Mouse (Mus musculus): ENCODE data around the gene Sez6.

The Sez6 gene

GRCm38 (mm10) chr11:77947860-77948259 is 17.3 kb downstream of the Sez6 start:
- no peak for DNase-seq (ENCODE audit: low spot score in 2 of 2)

- no peak for DNase-seq (ENCODE audit: low spot score in 2 of 2)
Observed at GRCm38 (mm10) chr11:77950125-77950685, 19.6 kb downstream of the Sez6 start.

GRCm38 (mm10) chr11:77950797-77951228 is 20.2 kb downstream of the Sez6 start:
- peak in 1 of 2 experiments; percentile 52 for DNase-seq (ENCODE audit: low spot score in 2 of 2)

- no peak for DNase-seq (ENCODE audit: low spot score in 2 of 2)
Observed at GRCm38 (mm10) chr11:77953671-77954070, 23.1 kb downstream of the Sez6 start.

GRCm38 (mm10) chr11:77956428-77956827 is 25.8 kb downstream of the Sez6 start:
- no peak for DNase-seq (ENCODE audit: low spot score in 2 of 2)

GRCm38 (mm10) chr11:77958268-77958667 is 27.7 kb downstream of the Sez6 start:
- no peak for DNase-seq (ENCODE audit: low spot score in 2 of 2)

GRCm38 (mm10) chr11:77958932-77959331 is 28.3 kb downstream of the Sez6 start:
- DNase-seq (ENCODE audit: low spot score in 2 of 2), result no peak

GRCm38 (mm10) chr11:77960199-77960598 is 29.6 kb downstream of the Sez6 start:
- DNase-seq (ENCODE audit: low spot score in 2 of 2), result peak; percentile 75 to 80

GRCm38 (mm10) chr11:77960898-77961297 is 30.3 kb downstream of the Sez6 start:
- DNase-seq (ENCODE audit: low spot score in 2 of 2), result no peak

- DNase-seq (ENCODE audit: low spot score in 2 of 2), result no peak
Observed at GRCm38 (mm10) chr11:77962946-77963345, 32.3 kb downstream of the Sez6 start.

- no peak for DNase-seq (ENCODE audit: low spot score in 2 of 2)
Observed at GRCm38 (mm10) chr11:77964415-77965095, 34.0 kb downstream of the Sez6 start.

- DNase-seq (ENCODE audit: low spot score in 2 of 2), result peak; percentile 84 to 91
Observed at GRCm38 (mm10) chr11:77965101-77966036, 34.8 kb downstream of the Sez6 start.

- no peak for DNase-seq (ENCODE audit: low spot score in 2 of 2)
Observed at GRCm38 (mm10) chr11:77966037-77966391, 35.4 kb downstream of the Sez6 start.

GRCm38 (mm10) chr11:77967114-77967513 is 36.5 kb downstream of the Sez6 start:
- DNase-seq (ENCODE audit: low spot score in 2 of 2), result peak; percentile 88 to 90

- no peak for DNase-seq (ENCODE audit: low spot score in 2 of 2)
Observed at GRCm38 (mm10) chr11:77968786-77969185, 38.2 kb downstream of the Sez6 start.

- DNase-seq (ENCODE audit: low spot score in 2 of 2), result no peak
Observed at GRCm38 (mm10) chr11:77970718-77971117, 40.1 kb downstream of the Sez6 start.

- DNase-seq (ENCODE audit: low spot score in 2 of 2), result no peak
Observed at GRCm38 (mm10) chr11:77973520-77973919, 42.9 kb downstream of the Sez6 start.

- no peak for DNase-seq (ENCODE audit: low spot score in 2 of 2)
Observed at GRCm38 (mm10) chr11:77974325-77974724, 43.7 kb downstream of the Sez6 start.

GRCm38 (mm10) chr11:77975873-77976272 is 45.3 kb downstream of the Sez6 start:
- no peak for DNase-seq (ENCODE audit: low spot score in 2 of 2)

GRCm38 (mm10) chr11:77978161-77978560 is 47.6 kb downstream of the Sez6 start:
- DNase-seq (ENCODE audit: low spot score in 2 of 2), result no peak

GRCm38 (mm10) chr11:77979221-77979809 is 48.7 kb downstream of the Sez6 start:
- DNase-seq (ENCODE audit: low spot score in 2 of 2), result no peak

Measured in right cerebral cortex, adult 2 months (tissue).